Mouse (Mus musculus): ENCODE measurements around the gene Nsmce1. TPM values are rescaled to one million over a fixed set of nuclear protein-coding genes. Genes with fewer than 3 reads are reported as not detected.

Gene Nsmce1
- polyA plus RNA-seq (2015; fragmentation: Nextera tagmentation; extraction: Ambion mirVana) = 85.5 and 86.6 TPM in 2 replicates

- under 1% methylated on average over 55 of the region's 56 CpGs for WGBS
- Histone ChIP-seq H3K9ac (ENCODE audit: low read depth, low read length) (peak within 1 kb of the TSS; percentile 74), H3K4me2 (ENCODE audit: low read length) (peak within 1 kb of the TSS; percentile 69), H3K27ac (ENCODE audit: low read length) (peak within 1 kb of the TSS; percentile 88), H3K4me3 (ENCODE audit: low read depth, low read length) (peak within 1 kb of the TSS; percentile 54), H3K9me3 (replicated peaks; ENCODE audit: control insufficient read depth, low read length, poor library complexity, severe bottlenecking) (no peaks in the 10 kb centered on the region), H3K27me3 (ENCODE audit: control insufficient read depth, insufficient read depth, low read depth, low read length) (no peaks in the 10 kb centered on the region), H3K36me3 (ENCODE audit: control insufficient read depth, insufficient read depth, low read length) (no peaks in the 10 kb centered on the region), H3K4me1 (ENCODE audit: control insufficient read depth, insufficient read depth, low read length) (peaks cover 16% of the 10 kb centered on the region)
- peak; percentile 99 for ATAC-seq
Observed at GRCm38 (mm10) chr7:125490947-125491735, at the start of gene Nsmce1. TSS of gene Nsmce1 (minus strand) at chr7:125491596.

DNA sequence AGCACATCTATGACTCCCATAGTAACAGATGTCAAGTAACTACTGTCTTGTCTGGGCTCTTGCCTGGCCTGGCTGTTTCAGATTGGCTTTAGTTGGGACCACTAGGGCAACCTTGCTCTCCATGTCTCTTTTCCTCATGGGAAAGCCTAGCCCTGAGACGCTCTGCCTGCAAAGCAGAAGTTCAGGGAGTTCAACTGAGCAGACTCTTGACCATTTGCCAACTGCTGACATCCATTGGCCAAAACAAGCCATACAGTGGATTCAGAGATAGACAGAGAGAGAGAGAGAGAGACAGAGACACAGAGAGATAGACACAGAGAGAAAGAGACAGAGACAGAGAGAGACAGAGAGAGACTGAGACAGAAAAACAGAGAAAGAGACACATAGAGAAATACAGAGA, 49.6 kb upstream of the Nsmce1 start:
- H3K27ac ChIP-seq (ENCODE audit: low read length) = no peak overlapping the region
- H3K4me1 ChIP-seq (ENCODE audit: control insufficient read depth, insufficient read depth, low read length) = no peaks in the 10 kb centered on the region
- H3K4me3 ChIP-seq (ENCODE audit: low read depth, low read length) = no peak overlapping the region
- H3K27me3 ChIP-seq (ENCODE audit: control insufficient read depth, insufficient read depth, low read depth, low read length) = no peaks in the 10 kb centered on the region
- no peaks in the 10 kb centered on the region for H3K9me3 ChIP-seq (replicated peaks; ENCODE audit: control insufficient read depth, low read length, poor library complexity, severe bottlenecking)
- no peak overlapping the region for H3K9ac ChIP-seq (ENCODE audit: low read depth, low read length)
- H3K36me3 ChIP-seq (ENCODE audit: control insufficient read depth, insufficient read depth, low read length) = no peaks in the 10 kb centered on the region
- 85% methylated on average over 1 of the region's 1 CpGs for WGBS
- no peak for ATAC-seq
- no peak overlapping the region for H3K4me2 ChIP-seq (ENCODE audit: low read length)

DNA sequence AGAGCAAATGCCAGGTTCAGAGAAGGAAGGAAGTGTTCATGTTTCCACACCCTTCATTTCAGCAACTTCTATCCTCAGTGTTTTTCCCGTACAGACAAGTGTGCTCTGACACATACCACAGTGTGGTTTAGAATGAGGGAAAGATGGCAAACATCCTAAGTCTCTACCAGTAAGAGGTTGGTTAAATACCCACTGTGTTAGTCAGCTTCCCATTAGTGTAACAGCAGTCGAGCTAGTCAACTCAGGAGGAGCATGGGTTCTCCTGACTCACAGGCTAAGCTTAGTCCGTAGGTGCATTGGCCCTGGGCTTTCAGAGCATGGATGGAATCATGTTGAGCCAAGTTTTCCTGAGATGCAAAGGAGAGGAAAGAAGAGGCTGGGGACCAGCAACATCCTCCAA, 48.0 kb upstream of the Nsmce1 start:
- Histone ChIP-seq H3K27ac (ENCODE audit: low read length) (no peak overlapping the region), H3K9ac (ENCODE audit: low read depth, low read length) (no peak overlapping the region), H3K4me1 (ENCODE audit: control insufficient read depth, insufficient read depth, low read length) (no peaks in the 10 kb centered on the region), H3K9me3 (replicated peaks; ENCODE audit: control insufficient read depth, low read length, poor library complexity, severe bottlenecking) (no peaks in the 10 kb centered on the region), H3K27me3 (ENCODE audit: control insufficient read depth, insufficient read depth, low read depth, low read length) (no peaks in the 10 kb centered on the region), H3K4me2 (ENCODE audit: low read length) (no peak overlapping the region), H3K36me3 (ENCODE audit: control insufficient read depth, insufficient read depth, low read length) (no peaks in the 10 kb centered on the region), H3K4me3 (ENCODE audit: low read depth, low read length) (no peak overlapping the region)
- ATAC-seq = no peak
- WGBS = 94% methylated on average over 3 of the region's 3 CpGs

DNA sequence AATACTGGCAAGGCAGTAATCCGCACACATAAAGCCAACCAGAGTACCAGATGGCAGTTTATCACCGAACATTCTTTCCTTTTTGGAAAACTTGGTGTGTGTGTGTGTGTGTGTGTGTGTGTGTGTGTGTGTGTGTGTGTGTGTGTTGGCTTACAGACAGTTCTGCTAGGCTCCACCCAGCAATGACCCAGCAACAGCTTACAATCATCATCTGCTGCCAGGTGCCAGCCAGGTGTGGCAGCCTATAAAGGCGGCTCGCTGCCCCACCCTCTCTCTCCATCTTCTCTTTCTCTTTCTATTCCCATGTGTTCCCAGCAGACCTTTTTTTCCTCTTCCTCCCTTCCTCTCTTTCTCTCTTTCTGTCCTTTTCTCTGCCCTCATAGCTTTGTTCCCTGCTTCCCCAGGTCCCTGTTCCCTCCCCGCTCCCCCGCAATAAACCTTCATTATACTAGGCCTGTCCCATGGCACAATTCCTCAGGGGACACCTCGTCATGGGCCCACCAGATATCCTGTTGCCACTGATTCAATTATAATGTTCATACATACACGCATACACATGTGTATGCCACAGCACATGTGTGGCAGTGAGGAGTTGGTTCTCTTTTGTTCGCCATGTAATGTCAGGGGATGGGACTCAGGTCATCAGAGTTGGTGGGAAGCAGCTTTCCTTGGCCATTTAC, 36.6 kb upstream of the Nsmce1 start:
- no peaks in the 10 kb centered on the region for H3K27me3 ChIP-seq (ENCODE audit: control insufficient read depth, insufficient read depth, low read depth, low read length)
- H3K36me3 ChIP-seq (ENCODE audit: control insufficient read depth, insufficient read depth, low read length) = no peaks in the 10 kb centered on the region
- H3K9me3 ChIP-seq (replicated peaks; ENCODE audit: control insufficient read depth, low read length, poor library complexity, severe bottlenecking) = no peaks in the 10 kb centered on the region
- no peak overlapping the region for H3K9ac ChIP-seq (ENCODE audit: low read depth, low read length)
- no peak overlapping the region for H3K27ac ChIP-seq (ENCODE audit: low read length)
- no peak overlapping the region for H3K4me3 ChIP-seq (ENCODE audit: low read depth, low read length)
- WGBS = 91% methylated on average over 9 of the region's 9 CpGs
- no peaks in the 10 kb centered on the region for H3K4me1 ChIP-seq (ENCODE audit: control insufficient read depth, insufficient read depth, low read length)
- H3K4me2 ChIP-seq (ENCODE audit: low read length) = no peak overlapping the region
- ATAC-seq = no peak

DNA sequence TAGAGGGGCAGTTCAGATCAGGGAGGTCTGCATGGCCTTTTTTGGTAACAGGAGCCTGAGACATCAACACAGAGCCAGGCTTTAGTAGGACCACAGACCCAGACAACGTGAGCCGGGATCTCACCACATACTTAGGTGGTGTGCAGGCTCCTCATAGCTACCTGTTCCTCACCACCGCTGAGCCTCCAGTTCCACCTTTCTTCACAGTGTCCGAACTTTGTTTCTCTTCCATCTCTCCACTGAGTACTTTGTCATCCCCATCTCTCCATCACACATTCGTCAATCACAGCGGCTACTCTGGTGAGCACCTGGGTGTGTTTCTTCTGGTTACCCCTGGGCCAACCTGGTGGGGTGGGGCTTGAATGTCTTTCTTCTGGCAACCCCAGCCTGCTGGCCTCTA, 35.8 kb upstream of the Nsmce1 start:
- no peak for ATAC-seq
- Histone ChIP-seq H3K27ac (ENCODE audit: low read length) (no peak overlapping the region), H3K36me3 (ENCODE audit: control insufficient read depth, insufficient read depth, low read length) (no peaks in the 10 kb centered on the region), H3K4me3 (ENCODE audit: low read depth, low read length) (no peak overlapping the region), H3K27me3 (ENCODE audit: control insufficient read depth, insufficient read depth, low read depth, low read length) (no peaks in the 10 kb centered on the region), H3K4me2 (ENCODE audit: low read length) (no peak overlapping the region), H3K4me1 (ENCODE audit: control insufficient read depth, insufficient read depth, low read length) (no peaks in the 10 kb centered on the region), H3K9me3 (replicated peaks; ENCODE audit: control insufficient read depth, low read length, poor library complexity, severe bottlenecking) (no peaks in the 10 kb centered on the region), H3K9ac (ENCODE audit: low read depth, low read length) (no peak overlapping the region)
- WGBS = 93% methylated on average over 6 of the region's 6 CpGs

GRCm38 (mm10) chr7:125523051-125523450, 31.7 kb upstream of the Nsmce1 start:
- no peak overlapping the region for H3K4me3 ChIP-seq (ENCODE audit: low read depth, low read length)
- no peaks in the 10 kb centered on the region for H3K36me3 ChIP-seq (ENCODE audit: control insufficient read depth, insufficient read depth, low read length)
- no peaks in the 10 kb centered on the region for H3K27me3 ChIP-seq (ENCODE audit: control insufficient read depth, insufficient read depth, low read depth, low read length)
- H3K9ac ChIP-seq (ENCODE audit: low read depth, low read length) = no peak overlapping the region
- no peaks in the 10 kb centered on the region for H3K4me1 ChIP-seq (ENCODE audit: control insufficient read depth, insufficient read depth, low read length)
- H3K4me2 ChIP-seq (ENCODE audit: low read length) = no peak overlapping the region
- H3K27ac ChIP-seq (ENCODE audit: low read length) = no peak overlapping the region
- WGBS = 91% methylated on average over 3 of the region's 3 CpGs
- H3K9me3 ChIP-seq (replicated peaks; ENCODE audit: control insufficient read depth, low read length, poor library complexity, severe bottlenecking) = no peaks in the 10 kb centered on the region
- ATAC-seq = no peak

- no peak overlapping the region for H3K4me2 ChIP-seq (ENCODE audit: low read length)
- no peaks in the 10 kb centered on the region for H3K9me3 ChIP-seq (replicated peaks; ENCODE audit: control insufficient read depth, low read length, poor library complexity, severe bottlenecking)
- no peak overlapping the region for H3K9ac ChIP-seq (ENCODE audit: low read depth, low read length)
- no peaks in the 10 kb centered on the region for H3K27me3 ChIP-seq (ENCODE audit: control insufficient read depth, insufficient read depth, low read depth, low read length)
- no peak overlapping the region for H3K4me3 ChIP-seq (ENCODE audit: low read depth, low read length)
- no peaks in the 10 kb centered on the region for H3K4me1 ChIP-seq (ENCODE audit: control insufficient read depth, insufficient read depth, low read length)
- H3K27ac ChIP-seq (ENCODE audit: low read length) = no peak overlapping the region
- no peaks in the 10 kb centered on the region for H3K36me3 ChIP-seq (ENCODE audit: control insufficient read depth, insufficient read depth, low read length)
- WGBS = 93% methylated on average over 3 of the region's 3 CpGs
- ATAC-seq = no peak
Observed at GRCm38 (mm10) chr7:125519715-125520114, 28.3 kb upstream of the Nsmce1 start.

DNA sequence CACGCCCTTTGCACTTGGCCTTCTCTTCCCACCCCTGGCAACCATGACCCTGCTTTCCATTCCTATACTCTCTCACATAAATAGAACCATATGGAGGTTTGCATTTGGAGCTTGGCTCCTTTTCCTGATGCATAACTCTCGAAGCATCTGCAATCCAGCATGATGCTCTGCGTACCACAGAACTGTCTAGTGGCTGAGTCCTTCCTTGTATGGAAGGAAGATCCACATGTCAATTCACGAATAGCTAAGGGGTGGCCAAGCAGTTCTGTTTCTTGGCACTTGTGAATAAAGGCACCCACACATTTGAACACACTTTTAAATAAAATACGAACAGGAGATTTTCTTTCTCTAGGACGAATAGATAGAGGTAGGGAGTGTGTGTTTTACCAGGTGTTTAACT, 26.1 kb upstream of the Nsmce1 start:
- no peak overlapping the region for H3K4me3 ChIP-seq (ENCODE audit: low read depth, low read length)
- H3K9ac ChIP-seq (ENCODE audit: low read depth, low read length) = no peak overlapping the region
- no peak overlapping the region for H3K4me2 ChIP-seq (ENCODE audit: low read length)
- H3K27ac ChIP-seq (ENCODE audit: low read length) = no peak overlapping the region
- no peaks in the 10 kb centered on the region for H3K36me3 ChIP-seq (ENCODE audit: control insufficient read depth, insufficient read depth, low read length)
- WGBS = 86% methylated on average over 6 of the region's 6 CpGs
- no peaks in the 10 kb centered on the region for H3K27me3 ChIP-seq (ENCODE audit: control insufficient read depth, insufficient read depth, low read depth, low read length)
- no peaks in the 10 kb centered on the region for H3K4me1 ChIP-seq (ENCODE audit: control insufficient read depth, insufficient read depth, low read length)
- no peaks in the 10 kb centered on the region for H3K9me3 ChIP-seq (replicated peaks; ENCODE audit: control insufficient read depth, low read length, poor library complexity, severe bottlenecking)
- no peak for ATAC-seq

DNA sequence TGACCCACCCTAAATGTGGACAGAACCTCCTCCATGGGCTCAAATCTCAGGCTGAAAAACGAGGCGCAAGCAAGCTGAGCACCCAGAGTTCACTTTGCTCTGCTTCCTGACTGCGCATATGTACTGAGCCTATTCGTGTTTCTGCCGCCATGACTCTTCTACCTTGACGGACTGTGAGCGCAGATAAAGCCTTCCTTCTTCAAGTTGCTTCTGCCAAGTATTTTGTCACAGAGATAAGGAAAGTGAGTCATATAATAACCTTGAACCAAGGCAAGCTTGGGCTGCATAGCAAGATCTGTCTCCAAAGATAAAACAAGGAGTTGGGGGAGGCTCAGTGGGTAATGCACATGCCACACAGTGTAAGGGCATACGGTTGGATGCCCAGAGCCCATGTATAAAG, 25.3 kb upstream of the Nsmce1 start:
- WGBS = 89% methylated on average over 8 of the region's 8 CpGs
- no peaks in the 10 kb centered on the region for H3K4me1 ChIP-seq (ENCODE audit: control insufficient read depth, insufficient read depth, low read length)
- no peak overlapping the region for H3K27ac ChIP-seq (ENCODE audit: low read length)
- no peaks in the 10 kb centered on the region for H3K9me3 ChIP-seq (replicated peaks; ENCODE audit: control insufficient read depth, low read length, poor library complexity, severe bottlenecking)
- no peak for ATAC-seq
- no peak overlapping the region for H3K9ac ChIP-seq (ENCODE audit: low read depth, low read length)
- H3K4me3 ChIP-seq (ENCODE audit: low read depth, low read length) = no peak overlapping the region
- no peak overlapping the region for H3K4me2 ChIP-seq (ENCODE audit: low read length)
- H3K36me3 ChIP-seq (ENCODE audit: control insufficient read depth, insufficient read depth, low read length) = no peaks in the 10 kb centered on the region
- no peaks in the 10 kb centered on the region for H3K27me3 ChIP-seq (ENCODE audit: control insufficient read depth, insufficient read depth, low read depth, low read length)

Measured in midbrain, embryonic 16.5 days (tissue).